Mouse (Mus musculus) thymus, postnatal 10 days (tissue): ENCODE data around the gene H1foo.
A peak's percentile ranks its signal among the peaks of the same experiment; 100 is the strongest.

Experiments used
- DNase-seq, 2 experiments: peaks; one replicate each; pipeline ENCODE4 v3.0.0; 2021; ENCODE audit warnings: low spot score in 2 of 2

Gene H1foo

DNA sequence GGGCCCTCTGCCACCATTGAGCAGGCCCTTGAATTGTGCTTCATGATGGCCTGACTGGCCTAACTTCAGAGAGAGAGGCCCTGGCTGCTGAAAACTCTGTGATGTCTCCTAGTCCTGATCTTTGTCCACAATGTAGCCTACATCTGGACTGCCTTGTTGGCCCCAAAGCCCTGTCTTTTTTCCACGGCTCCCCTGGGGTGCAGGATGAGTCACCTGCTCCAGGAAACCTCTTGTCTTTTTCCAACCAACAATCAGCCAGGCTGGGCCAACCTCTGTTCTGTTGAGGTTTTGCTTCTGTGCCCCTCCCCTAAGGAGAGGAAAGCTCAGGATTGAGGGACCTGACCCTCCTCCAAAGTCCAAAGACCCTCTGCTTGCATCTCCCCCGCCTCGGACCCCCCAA lies 17.0 kb downstream of the H1foo start:
- no peak for DNase-seq

DNA sequence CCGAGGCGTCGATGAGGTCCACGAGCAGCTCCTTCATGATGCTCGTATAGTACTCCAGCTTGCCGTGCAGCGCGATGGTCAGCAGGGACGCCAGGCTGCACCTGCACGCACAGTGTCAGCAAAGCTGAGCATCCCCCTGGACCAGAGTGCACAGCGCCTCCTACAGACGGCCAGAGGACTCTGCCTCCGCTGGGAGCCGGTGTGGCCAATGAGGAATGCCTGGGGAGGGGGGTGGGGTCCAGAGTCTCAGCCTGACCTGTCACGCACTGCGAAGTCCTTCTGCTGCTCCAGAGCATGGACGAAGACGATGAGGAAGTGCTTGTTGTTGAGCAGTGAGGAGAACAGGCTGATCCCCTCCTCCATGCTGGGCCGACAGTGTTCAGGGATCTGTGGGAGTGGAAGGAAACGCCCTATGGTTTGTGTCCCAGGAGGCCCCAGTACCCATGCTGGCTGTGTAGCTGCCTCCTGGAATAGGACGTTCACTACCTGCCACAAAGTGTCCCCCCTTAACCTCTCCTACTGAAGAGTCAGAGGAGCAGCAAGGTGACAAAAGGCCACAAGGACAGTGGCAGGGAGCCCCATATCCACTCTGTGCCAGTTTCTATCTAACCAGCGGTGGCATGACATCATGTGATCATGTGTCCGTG lies 17.8 kb downstream of the H1foo start:
- DNase-seq, result no peak

DNA sequence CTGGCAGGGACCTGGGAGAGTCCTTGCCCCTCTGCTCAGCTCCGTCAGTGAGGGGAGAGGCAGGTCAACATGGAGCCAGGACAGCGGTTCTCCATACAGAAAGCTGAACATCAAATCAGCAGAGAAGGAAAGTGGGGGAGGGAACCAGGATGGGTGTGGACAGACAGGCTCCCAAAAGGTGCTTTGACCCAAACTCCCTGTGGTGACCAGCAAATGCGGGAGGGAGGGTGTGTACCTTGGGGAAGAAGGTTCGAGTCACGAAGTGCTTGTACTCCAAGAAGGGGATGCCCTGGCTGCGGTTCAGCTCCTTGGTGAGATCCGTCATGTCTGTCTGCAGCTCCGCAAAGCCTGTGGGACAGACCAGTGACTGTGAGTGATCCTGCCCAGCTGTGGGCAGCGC lies 18.9 kb downstream of the H1foo start:
- DNase-seq, result no peak

DNA sequence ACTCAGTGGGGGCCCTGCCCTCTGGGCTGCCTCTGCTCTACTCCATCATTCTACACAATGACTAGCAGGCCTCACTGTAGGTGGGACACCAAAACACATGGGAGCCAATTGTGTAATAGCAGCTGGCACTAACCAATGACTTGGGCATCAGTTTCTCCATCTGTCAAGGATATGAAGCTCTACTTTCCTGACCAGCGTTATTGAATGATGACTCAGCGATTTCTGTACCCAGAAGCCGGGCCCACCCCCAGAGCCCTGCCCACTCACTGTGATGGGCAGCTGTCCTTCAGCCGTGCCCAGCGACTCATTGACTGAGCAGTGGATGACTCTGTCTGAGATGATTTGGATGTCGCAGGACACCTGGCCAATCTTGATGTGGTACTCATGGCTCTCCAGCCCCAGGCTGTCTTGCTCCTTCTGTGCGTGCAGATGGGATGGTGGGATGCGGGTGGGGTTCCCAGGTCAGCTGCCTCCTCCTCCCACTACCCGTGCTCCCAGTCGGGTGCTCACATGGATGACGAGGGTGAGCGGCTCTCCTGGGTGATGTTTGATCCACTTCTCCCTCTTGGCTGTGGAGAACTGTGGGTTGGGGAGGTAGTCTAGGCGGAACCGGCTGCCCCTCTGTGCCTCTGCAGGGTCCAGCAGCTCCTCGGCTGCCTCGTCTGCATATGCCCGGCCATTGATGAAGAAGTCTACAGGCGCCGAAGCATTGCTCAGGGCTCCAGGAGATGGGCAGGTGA lies 21.7 kb downstream of the H1foo start:
- no peak for DNase-seq

DNA sequence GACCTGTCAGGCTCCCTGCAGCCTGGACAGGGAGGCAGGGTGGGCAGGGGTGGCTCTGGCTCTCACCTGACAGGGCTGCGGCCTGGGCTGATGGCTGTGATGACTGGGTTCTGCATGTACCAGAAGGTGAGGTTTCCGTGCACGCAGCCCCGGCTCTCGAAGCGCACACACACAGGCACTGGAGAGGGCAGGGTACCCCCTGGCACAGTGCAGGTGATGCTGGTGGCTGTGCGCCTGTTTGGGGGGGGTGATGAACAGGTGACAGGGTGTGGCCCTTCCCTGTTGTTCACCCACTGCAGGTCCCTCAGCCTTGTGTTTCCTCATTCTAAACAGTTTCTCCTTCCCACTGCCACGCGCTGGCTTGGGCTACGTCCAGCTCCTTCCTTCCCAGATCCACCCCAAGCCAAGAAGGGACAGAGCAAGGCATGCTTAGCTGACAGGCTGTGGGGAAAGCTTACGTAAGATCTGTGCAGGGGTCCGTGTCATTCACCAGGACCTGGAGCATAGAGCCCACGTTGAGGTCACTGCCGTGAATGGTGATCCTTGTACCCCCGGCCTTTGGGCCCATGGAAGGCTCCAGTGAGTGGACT lies 22.6 kb downstream of the H1foo start:
- no peak for DNase-seq

DNA sequence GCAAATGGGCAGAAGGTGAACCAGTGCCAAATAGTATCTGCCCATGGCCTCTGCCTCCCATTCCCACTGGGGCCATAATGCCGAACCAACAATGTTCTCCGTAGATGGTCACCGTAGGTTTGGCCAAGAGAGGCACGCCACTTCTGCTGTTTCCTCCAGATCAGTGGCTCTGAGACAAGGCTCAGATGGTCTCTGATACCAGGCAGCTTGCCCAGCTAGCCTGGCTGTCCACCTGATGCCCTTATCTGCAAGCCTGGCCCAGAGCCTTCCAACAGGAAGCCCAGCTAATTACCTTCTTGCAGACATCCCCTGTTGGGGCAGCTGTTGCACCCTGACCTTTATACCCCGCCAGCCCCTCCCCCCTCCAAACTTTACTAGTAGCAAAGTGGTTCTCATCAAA lies 23.3 kb downstream of the H1foo start:
- no peak for DNase-seq

DNA sequence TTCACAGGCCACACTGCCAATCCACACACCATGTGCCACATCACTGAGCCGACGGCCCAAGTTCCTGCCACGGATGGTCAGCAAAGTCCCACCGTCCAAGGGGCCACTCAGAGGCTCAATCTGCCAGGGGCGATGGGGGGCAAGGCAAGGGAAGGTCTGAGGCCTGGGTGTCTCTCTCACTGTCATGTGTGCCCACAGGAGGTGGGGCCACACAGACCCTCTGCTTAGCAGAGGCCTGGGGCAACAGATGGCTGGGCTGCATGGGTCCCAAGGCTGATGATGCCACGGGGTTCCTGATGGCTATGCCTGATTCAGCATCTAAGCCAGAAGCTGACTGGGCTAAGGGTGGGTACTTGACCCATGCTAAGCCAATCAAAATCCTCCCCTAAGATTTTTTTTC lies 24.0 kb downstream of the H1foo start:
- DNase-seq, result no peak

DNA sequence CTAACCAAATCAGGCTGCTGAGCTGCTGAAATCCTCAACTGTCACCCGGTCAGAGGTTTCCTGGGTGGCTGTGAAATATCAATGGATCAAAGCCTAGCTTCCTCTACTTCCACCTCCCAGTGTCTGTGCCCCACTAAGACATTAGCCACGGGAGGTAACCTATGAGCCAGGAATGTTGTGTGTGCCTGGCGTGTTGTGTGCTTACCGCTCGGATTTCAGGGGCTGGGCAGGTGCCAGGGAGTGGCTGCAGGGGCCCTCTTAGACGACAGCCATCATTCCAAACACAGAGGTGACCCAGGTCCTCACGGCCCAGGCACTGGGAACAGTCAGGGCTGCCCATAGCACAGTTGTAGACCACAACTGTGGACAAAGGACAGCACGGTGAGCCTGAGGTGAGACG lies 24.4 kb downstream of the H1foo start:
- DNase-seq, result no peak

DNA sequence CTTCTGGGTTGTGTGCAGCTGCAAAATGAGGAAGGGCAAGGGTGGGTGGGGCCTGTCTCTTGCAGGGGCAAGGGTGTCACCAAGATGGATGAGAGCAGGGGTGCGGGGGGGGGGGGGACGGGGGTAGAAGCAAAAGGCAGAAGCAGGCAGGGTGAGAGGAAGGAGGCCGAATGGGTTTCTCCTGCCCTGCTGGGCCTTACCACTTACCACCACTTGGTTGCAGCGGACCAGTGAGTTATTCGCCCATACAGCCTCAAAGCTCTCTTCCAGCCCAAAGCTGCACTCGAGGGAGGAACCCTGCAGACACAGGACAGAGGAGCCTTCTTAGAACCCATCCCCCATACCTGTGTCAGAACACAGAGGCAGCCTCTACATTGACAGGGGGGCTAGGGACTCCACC lies 25.2 kb downstream of the H1foo start:
- peak; percentile 41 to 42 for DNase-seq

DNA sequence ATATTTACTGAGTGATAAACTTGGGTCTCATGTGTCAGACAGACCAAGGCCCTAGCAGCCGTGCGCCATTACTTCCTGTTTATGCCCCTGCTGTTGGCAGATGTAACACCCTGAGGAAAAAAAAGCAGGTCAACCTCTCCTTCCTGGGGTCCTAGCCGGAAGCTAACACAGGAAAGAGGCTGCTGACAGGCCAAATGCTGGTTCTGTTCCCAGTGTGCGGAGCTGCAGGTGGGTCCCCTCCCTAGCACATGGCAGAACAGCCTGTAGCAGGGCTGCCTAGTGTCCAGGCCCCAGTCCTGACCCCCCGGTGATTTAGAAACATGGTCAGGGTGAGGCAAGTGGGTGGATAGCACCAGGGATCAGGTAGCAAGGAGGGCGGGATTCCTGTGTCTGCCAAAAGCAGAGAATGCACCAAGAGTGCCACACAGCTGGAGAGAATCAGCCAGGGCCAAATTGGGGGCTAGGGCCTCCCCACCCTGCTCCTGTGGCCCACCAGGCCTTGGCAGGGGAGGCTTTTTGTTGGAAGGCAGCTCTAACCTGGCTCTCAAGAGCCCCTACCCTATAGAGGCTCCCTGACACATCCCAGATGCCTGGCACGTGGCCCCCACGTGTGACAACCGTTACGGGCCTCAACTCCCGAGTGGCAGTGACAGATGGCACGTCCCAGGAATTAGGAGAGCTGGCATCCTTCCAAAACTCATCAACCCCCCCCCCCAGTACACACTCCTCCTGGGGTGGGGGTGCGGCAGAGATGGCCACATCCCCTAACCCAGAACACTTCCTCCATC lies 26.7 kb downstream of the H1foo start:
- DNase-seq, result peak; percentile 67 to 76

DNA sequence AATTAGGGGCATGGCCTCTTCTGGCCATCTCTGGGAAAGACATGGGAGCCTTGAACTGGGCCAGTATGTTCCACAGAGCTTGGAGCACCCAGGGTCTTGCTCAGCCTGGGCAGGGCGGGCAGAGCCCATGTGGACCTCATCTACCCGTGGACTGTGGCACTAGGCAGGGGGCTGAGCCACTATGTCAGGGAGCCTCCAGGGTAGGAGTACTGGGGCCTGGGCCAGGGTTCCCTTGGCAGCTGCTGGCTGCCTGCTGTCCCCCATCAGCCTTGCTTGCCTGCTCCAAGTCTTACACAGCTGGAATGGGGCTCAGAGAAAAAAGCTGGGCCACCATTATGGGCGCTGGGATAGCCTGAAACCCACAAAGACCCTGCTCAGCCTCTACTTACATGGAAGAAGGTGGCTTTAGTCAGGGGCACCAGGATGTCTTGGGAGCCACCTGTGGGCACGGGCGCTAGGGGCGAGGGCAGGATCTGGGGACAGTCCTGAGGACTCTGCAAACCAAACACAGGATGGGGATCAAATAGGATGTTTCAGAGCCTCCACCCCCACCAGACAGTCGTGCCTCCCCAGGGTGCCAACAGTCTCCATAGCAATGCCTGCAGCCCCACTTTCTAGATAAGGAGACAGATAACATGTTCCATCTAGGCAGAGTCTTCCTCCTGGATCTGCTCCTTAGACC lies 27.5 kb downstream of the H1foo start:
- DNase-seq, result no peak

DNA sequence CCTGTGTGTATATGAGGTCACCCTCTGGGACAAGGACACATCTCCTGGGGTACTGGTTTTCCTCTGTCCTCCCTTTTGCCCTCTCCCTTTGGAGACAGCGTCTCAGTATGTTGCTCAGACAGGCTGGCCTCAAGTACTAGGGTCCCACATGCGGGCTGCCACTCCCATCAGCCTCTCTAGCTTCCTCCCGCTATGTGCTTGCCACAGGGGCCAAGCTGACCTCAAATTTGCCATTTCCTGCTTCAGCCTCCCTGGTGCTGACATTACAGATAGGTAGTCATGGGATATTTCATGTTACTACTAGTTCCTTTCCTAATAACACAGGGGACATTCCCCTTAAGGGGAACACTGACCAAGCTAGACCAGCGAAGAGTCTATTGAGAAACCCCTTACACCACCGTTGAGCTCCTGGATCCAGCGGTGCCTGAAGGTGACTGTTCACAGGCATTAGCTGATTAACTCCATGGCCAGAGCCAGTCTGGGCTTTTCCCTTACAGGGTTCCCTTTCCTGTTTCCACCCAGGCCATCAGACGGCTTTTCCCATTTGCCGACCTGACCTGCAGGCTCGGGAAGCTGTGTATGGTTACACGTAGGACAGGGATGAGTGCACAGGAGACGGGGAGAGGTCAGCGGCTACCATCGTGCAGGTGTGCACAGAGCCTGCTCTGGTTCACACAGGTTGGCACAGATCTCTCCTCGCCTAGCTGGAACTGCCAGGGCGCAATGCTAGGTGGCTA lies 28.6 kb downstream of the H1foo start:
- no peak for DNase-seq

DNA sequence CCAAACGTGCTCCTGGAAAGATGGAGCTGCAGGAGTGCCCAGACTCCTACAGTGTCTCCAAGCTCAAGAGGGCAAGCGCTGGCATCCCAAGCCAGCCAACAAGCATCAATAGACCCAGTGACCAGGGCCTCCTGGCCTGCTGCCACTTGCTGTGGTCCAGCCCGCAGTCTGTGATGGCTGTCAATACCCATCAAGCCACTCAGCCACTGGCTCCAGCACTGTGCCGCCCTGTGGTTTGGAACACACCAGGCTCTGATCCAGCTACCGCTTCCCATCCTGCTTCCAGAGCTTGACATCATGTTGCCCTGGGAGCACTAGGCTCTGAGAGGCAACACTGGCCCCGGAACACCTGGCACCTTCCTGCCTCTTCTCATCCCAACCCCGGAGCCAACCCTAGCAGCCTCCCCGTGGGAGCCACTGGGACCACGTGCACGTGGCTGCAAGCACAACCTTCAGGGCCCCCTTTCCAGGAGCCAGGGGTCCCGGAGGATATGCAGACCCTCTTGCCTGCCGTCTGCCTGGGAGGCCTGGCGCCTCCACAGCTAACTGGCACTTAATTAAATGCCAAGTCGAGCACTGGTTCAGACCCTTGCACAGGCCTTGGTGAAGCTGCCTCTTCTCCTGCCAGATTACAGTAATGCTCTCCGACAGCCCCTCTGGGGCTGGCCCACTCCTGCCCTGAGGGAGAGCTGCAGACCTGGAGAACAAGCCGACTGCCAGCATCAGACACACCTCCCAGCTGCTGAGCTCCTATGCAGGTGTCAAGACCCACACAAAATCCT lies 29.3 kb downstream of the H1foo start:
- no peak for DNase-seq

DNA sequence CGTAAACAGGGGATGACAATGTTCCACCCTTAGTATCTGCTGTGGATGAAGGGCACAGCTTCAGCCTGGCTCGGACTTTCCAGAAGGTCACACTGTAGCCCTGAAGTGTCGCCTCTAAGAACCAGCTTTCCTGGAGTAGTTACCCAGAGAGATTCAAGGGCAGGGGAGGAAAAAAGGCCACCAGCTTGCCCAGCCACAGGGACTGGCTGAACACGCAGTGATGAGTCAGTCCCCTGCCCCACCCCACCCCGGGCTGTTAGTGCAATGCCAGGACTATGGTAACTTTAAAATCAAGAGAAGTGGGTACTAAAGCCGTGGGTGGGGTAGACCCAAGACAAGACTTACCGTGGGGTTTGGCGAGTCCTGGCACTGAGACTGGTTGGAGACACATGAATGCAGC lies 30.9 kb downstream of the H1foo start:
- no peak for DNase-seq

DNA sequence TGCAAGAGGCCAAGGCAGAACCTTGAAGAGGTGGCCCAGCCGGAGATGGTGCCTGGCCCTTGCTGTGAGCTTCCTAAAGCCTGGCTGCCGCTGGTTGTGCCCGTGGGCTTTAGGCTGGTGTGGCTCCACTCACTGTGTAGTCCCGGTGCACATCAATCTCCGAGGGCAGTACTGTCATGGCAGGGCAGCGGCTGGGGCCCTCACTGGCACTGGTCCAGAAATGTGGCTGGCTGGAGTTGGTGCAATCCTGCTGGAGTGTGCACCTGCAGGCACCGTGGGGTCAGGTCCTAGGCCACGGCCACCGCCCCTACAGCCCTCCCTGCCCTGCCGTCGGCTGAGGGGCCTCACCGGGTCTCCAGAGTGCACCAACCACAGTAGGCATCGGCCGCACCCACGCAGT lies 33.1 kb downstream of the H1foo start:
- no peak for DNase-seq

DNA sequence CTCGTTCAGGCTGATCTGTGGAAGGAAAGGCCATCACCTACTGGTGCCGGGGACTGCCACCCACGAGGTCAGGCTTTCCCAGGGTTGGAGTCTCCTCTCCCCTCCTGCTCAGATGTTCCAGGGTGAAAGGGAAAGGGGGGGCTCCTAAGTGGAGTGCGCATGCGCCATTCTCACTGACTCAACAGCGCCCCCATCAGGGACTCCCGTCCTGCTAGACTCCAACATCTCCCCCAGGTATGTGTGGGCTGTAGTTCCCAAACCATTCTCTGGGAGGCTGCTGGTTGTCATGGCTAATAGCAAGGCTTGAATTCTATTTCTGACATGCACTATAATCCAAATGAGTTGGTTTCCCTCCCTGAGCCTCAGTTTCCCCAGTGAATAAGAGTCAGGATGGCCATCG lies 33.9 kb downstream of the H1foo start:
- DNase-seq, result no peak

DNA sequence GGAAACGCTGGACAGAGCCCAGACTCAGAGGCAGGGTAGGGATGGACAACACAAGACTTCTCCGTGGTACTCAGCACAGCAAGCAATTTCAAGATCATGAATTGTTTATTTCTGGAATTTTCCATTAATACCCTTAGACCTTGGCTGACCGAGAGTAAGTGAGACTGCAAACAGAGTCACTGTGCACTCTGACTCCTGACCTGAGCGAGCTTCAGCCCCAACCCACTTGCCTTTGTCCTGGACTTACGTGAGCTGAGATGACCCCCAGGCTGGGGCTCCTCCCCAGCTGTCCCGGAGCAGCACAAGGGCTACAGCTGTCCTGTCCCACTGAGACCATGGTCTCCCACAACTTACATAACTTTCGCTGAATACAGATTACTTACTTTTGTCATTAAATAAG lies 38.2 kb downstream of the H1foo start:
- no peak for DNase-seq

DNA sequence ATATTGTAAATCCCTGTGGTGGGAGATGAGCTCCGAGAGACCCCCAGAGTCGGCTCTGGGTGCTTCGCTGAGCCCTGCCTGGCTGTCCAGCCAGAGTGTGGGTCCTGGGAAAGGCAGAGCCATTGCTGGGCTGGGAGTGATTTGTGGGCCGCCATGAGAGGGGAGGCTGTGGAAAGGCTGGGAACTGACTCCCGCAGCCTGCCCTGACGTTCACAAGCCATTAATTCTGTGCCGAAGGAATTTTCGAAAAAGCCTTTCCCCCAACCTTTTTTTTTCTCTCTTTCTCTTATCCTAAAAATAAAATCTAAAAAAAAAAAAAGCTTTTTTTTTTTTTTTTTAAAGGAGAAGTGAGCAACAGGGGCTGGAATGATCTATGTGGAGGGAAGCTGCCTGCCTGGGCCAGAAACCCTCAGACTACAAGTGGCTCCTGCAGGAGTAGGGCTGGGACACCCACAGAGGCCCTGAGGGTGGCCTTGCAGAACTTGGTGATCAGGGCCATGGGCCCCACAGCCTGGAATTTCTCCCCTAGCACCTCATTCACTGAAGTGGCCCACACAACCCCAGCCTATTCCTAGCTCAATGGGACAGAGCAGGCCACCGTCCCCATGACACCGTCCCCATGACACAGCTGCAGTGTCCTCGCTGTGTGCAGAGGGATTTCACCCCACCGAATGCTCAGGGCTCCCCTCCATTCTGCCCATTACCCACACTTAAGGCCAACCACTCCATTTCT lies 38.7 kb downstream of the H1foo start:
- DNase-seq, result no peak

DNA sequence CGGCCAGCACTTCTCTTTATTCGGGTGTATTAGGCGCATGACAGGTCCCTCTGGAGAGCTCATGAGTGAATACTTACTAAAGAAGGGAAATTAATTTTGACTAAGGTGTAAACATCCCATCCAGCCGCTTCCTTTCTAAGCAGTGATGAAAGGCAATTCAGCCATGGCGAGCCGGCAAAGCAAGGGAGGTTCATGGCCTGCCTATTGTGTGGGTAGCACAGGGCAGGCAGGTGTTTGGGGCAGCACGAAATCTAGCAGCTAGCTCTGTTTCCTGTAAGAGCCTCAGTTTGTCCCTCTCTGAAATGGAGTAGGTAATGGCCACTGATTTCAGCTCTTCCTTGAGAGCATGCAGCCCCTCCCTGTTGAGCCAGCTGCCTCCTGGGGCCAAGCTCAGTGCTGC lies 39.8 kb downstream of the H1foo start:
- no peak for DNase-seq

DNA sequence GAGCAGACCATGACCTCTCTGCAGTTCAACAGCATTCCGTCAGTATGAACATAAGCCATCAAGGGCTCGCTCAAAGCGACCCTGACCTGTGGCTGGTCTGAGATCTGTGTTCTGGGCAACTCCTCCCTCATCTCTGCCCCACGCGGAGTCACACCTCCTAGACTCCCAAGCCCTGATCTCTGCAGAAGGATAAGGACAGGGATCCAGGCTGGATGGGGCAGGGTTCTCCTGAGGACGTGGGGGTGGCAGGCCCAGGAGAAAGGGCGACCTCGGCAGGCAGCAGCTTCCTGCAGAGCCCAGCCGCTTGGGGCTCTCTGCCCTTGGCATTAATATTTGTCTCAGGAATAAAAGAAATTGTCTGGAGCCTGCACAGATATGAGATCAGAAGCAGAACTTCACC lies 40.9 kb downstream of the H1foo start:
- DNase-seq, result no peak
